Mouse (Mus musculus) kidney, postnatal 36 days (tissue): ENCODE measurements around the gene Fstl4.
"Not testable (repeated sequence)": the region's sequence is repeated elsewhere in the genome, so short reads cannot be mapped to it uniquely, and the experiment has no call there.

Source experiments
- DNase-seq, 2 experiments: peaks; one replicate each; pipeline ENCODE4 v3.0.0; 2021 to 2022; ENCODE audit warnings: mixed read lengths in 2 of 2

Fstl4 gene

DNA sequence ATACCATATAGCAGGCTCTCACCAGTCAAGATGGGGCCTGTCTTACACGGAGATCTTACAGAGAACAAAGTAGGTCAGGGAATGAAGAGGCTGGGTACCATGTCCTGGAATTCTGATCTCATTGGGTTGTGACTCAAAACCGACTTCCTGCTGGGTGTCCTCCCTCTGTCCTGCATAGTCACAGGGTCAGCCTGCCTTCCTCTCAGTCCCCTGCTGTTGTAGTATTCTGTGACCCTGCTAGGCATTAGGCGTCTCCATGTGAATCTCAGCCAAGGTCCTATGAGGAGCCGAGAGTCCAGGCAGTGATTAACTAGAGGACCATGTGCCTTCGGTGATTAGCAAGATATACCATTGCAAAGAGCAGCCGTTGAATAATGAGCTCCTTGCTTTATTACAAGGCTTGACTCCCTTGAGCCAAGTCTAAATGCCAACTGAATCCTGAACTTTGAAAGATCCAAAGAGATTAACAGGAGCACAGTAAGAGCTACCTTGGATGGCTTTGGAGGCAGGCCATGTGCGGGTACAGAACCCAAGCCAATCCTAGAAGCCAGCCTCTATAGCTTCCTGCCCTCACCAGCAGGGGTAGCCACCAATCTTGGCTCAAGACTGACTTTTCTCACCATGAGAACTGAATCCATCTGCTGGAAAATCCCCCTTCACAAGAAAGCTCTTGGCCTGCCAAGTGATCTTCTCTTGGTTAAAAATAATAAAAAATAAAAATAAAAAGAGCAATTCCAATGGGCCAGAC is 264.2 kb downstream of the Fstl4 start:
- no peak for DNase-seq

DNA sequence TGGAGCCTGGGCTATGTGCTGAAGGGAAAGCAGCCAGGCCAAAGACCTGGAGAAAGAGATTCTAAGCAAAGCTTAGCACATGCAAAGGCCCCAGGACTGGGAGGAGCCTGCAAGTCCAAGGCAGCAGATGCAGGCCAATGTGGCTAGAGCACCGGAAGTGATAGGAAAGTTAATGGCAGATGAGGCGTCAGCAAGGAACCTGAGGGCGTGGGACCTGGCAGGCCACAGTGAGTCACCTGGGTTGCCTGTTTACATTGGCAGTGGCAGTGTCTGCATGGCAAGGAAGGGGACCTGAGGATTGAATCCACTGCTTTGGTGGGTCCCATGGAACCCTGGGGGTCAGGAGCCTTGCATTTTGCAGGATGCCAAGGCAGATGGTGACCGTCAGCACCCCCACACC is 267.3 kb downstream of the Fstl4 start:
- DNase-seq = no peak

DNA sequence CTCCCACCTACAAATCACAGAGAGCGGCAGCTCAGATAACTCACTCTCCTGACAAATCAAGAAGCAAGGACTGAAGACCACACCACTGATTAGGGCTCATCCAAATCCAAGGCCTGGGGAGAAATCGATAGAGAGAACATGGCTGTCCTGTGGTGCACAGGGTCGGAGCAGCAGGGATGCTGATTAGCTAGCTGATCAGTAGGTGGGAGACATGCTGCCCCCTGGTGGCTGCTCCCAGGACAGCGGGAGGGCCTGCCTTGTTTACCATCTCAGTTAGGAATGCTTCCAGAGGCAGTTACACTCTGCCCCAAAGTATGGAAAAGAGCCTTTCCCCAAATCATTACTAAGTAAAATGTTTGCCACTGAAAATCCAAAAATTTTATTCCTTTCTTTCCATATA is 267.9 kb downstream of the Fstl4 start:
- peak; percentile 74 to 90 for DNase-seq

DNA sequence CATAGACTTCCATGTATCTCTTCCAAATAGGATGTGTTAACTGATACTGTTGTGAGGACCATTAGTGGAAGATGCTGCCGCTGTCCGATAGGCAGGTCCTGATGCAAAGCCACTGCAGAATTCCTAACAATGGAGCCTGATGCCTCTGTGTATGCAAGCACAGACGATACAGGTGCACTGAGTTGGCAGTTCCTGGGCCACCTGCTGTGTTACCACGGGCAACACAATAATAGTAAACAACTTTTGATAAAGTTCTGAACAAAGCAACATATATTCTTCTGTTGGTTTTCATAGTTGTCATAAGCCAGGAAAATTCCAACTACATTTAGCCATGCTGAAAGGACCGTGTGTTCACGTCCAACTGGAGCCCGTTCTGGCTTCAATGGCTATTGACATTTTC is 271.0 kb downstream of the Fstl4 start:
- DNase-seq = no peak

DNA sequence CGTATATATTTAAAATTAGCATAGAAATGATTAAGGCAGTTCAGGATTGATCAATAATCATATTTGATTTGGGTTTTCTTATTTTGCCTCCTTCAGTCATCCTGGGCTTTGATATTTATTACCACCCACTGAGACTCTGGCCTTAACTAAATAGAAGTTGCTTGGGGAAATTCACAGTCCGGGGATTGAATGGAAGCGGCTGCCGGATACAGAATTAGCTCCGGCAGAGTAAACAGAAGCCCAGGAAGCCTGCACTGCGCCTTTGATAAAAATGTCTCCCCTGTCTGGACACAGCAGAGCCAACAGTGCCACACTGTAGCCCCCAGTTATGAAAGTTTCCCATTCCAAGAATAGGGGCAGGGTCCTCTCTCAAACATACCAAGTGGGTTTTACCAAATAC is 282.4 kb downstream of the Fstl4 start:
- DNase-seq = no peak

DNA sequence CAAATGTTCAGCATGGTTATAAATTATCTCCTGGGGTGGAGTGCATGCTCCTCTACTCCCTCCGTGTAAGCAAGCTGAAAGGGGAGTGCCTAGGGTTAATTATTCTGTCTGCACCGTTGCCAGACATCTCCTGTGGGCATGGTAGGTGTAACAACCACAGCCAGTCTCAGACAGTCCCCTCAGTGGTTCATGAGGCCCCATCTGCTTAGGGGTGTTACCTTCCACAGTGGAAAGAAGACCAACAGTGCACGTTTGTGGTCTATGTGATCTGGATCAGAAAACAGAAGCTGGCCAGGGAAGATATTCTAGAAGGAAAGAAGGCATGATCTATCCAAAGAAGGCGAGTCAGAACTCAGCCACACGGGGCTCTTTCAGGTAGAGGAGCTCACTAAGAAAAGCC is 289.7 kb downstream of the Fstl4 start:
- no peak for DNase-seq

DNA sequence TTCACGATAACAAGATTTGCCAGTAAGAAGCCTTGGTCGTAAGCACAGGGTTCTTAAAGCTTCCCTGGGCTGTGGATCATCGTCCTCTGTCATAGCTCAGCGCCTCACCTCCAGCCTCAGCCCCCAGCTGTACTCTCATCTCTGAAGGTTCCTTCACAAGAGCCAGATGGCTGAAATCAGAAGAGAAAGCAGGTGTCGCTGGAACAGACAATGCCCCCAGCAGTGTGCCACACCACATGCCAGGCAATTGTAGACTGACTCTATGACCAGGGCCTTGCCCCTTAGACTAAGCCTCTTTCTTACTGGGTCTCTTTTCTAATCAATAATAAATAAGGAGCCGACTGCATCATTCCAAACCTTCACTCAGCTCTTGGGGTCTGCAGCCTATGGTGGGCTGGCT is 291.5 kb downstream of the Fstl4 start:
- no peak for DNase-seq

DNA sequence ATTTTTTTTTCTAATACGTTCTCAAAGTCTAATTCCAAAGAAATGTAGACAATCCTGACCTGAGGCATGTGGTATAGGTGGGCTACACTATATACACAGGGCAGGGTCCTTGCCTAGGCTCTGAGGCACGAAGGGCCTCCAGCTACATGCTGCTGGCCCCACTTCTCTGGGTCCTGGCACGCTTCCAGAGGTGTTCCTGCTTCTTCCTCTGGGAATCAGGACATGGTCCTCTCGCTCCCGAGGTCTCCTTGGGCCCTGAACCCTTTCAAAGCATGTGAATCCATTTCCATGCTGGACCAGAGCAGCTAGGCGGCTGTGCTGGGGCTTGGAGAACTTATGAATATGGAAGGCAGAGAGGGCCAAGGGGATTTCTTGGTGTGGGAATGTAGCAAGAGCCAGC is 292.3 kb downstream of the Fstl4 start:
- peak in 1 of 2 experiments; percentile 11 for DNase-seq

DNA sequence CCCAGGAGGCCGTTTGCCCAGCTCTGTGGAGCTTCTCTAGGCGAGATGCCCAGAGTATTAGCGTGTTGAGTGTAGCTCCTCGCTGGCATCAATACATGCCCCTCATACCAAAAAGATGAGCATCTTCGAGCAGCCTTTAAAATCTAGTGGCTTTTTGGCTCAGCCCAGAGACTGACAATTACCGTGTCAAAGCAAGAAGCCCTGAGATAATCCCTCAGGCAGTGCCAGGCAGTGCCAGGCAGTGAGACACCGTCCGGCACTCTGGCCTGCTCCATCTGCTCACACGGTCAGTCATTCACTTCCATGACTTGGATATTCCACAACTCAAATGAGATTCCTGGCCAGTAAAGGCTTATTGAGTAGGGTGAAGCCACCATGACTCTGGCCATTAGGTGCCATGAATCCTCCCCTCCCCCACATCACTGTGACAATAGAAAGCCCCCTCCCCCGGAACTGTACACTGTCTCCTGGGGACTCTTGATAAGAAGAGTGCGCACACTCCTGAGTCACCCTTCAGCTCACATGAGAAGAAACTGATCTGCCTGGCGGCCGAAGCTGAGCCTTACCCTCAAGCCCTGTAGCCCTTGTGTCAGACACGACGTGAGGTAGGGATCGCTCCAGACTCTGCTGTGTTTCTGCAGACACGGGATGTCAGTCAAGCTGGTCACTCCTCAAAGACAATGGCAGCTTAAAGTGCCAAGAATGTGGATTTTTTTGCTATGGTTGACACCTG is 293.6 kb downstream of the Fstl4 start:
- no peak for DNase-seq

DNA sequence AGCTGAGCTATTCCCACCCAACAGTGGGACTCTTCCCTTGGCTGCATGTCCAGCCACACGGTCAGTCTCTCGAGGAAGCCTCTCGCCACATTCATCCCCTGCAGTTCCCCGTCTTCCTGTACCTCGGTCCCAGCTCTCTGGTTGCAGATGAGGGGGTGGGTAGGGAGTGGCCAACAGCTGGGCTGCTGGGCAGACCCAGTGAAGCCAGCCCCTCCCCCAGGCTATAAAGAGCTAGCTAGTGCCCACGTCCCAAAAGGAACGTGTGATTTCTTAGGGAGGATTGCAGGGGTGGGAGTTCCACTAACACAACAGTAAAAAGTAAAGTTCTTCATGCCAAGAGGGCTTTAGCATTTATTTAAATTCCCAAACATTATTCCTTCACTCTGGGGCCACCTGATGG is 294.1 kb downstream of the Fstl4 start:
- no peak for DNase-seq

DNA sequence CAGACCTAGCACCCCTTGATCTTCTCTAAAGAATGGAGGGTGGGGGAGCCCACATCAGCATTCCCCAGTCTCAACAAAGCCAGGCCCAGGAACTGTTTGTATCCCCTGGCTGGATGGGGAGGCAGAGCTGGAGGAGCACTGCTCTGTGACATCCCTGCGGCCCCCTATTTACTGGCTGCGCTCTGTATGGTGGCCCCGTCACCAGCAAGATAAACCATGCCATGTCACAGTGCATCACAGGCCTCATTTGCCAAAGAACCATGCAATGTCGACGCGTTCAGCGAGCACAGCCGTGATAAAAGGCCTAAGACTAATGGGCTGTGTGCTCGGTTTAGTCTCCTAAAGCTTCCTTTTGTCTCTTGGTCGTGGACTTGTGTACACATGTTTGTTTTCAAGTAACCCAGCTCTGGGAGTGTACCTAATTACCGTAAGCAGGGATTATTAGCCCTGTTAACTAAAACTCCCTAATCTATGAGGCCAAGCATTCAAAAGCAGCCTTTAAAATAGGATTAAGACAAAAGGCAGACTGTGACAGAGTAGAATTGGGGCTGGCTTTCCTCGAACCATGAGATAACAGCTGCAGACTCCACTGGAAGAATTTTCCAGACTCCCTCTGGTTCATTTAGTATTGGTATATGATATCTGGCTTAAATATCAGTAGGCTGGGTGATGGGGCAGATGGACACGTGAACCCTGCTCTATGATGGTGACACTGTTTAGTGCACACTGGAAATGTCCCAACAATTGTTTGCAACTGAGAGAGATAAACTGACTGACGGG is 303.5 kb downstream of the Fstl4 start:
- DNase-seq = no peak

DNA sequence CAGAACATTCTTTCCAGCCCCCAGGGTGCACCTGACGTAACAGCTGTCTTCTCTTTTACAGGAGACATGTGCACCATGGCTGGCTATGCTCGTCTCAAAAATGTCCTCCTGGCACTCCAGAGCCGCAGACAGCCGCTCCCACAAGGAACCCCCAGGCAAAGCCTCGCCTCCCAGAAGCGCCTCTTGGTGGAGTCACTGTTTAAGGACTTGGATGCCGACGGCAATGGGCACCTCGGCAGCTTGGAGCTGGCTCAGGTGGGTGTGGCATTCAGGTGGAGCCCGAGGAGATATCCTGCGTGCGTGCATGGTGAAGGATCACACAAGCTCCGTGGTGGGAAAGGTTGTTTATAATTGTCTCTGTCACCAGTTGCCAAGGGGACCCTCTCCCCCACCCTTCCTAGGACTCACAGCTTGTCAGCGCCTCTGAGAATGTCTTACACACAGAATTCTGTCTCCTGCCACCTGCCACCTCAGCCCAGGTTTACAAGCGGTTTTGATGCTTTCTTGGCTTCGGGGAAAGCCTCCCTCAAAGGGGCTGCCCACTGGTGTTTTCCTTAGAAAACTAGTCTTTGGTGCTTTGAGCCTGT is 304.1 kb downstream of the Fstl4 start:
- DNase-seq = no peak

DNA sequence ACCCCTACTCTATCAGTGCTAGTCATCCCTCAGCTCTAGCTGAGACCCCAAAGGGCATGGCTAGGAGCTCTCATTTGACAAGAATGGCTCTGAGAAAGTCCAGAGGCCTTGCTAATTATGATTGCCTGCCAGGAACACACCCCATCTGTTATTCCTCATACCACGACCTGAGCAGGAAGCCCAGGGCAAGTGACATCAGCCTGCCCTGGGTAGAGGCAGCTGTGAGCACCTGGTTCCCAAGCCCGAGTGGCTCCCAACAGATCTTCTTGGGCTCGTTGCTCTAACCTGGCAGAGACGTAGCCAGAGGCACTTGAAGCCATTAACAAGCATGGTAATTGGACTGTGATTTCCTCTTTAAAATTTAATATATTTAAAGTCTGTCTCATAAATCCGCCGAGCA is 305.3 kb downstream of the Fstl4 start:
- DNase-seq = no peak

DNA sequence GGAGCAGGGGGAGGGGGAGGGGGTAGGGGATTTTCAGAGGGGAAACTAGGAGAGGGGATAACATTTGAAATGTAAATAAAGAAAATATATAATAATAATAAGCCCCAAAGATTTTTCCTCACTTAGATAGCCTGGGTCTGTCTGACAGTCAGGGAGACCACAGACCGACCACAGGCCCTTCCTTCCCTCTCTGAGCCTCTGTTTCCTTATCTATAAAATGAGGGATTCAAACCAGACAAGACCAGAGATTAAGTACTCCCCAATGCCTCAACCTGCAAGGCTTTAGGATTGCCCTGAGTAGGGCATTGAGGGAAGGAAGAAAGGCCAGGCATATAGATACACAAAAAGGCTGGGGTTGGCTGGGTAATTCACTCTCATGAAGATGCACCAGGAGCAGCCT is 307.2 kb downstream of the Fstl4 start:
- DNase-seq = no peak

DNA sequence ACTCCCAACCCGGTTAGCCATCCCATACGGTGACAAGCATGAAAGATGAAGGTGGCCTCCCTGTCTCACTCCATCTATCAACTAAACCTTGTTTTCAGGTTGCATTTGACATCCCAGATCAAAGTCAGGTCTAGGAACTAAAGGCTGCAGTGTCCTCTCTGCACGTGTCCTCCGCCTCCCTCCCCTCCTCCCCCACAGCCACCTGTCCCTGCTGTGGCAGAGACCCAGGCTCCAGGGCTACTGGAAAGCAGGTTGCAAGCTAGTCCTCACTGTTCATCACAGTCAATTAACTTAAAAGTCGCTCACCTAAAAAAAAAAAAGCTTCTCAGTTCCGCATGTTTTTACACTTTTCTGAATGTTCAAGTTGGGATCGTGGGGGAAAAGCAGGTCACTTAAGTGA is 313.2 kb downstream of the Fstl4 start:
- no peak for DNase-seq

DNA sequence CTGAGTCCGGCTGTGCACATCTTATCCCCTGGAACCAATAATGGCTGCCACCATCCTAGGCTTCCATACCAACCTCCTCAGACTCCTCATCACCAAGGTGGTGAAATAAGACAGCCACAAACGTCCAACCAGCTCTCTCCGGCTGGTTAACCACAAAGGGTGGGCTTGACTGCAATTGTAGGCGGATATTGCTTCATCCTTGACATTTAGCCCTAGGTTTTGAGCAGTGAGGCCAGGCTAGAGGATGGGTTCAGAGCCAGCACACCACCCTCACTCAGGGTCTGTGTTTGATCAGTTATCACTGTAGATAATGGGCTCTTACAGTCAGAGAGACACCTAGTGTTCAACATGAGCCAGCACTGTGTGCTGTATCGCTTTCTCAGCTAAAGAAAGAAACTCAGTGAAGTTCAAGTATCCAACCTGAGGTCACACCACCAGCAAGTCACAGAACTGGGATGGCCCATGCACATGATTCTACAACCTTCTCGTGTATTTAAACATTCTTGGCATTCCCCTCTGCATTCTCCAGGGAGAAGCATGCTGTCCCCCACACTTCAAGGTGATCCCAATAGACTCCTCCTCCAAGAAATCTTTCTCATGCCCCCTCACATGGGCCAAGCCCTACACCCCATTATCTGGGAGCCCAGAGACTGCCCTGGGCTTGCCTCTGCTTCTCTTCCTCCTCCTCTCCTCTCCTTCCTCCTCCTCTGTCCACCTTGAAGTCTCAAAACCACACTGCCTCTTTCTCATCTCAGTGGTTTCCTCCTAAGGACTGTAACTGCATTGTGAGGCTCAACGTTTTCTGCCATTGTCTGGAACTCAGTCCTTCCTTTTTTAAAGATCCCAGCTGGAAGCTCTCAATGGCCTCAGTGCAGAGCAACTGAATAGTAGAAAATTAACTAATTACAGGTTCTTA is 314.2 kb downstream of the Fstl4 start:
- DNase-seq = no peak

DNA sequence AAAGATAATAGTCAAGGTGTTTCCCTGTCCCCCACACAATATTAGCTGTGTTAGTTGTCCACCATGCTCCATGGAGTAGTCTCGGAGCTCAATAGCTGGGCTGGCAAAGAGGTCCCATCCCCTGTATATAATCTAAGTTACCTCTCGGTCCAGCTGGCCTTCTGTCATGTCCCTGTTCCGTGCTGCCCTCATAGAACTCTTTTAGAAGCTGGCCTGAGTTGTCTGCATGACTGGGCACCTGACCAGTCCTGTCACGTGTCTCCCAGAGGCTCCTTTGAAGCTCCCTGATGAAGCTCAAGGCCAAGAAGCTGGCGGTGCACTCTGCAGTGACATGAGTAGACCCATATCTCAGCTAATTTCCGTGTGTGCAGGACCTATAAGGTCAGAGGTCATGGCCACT is 316.9 kb downstream of the Fstl4 start:
- DNase-seq = peak in 1 of 2 experiments; percentile 27

DNA sequence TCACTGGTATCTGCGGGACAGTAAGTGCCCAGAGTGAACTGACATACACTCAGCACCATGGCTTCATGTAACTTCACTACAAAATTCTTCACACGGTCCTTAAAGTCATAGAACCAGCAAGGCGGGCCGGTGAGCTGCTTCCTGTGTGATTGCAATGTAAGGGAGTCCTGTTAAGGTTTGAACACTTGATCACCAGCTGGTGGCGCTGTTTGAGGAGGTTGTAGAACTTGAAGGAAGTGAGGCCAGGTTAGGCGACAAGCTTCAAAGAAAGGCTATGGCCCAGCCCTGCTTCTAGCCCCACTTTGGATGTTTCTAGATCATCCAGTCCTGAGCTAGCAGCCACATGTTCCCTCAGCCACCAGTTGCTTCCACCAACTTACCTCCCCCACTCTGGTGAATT is 320.9 kb downstream of the Fstl4 start:
- DNase-seq = peak in 1 of 2 experiments; percentile 68

DNA sequence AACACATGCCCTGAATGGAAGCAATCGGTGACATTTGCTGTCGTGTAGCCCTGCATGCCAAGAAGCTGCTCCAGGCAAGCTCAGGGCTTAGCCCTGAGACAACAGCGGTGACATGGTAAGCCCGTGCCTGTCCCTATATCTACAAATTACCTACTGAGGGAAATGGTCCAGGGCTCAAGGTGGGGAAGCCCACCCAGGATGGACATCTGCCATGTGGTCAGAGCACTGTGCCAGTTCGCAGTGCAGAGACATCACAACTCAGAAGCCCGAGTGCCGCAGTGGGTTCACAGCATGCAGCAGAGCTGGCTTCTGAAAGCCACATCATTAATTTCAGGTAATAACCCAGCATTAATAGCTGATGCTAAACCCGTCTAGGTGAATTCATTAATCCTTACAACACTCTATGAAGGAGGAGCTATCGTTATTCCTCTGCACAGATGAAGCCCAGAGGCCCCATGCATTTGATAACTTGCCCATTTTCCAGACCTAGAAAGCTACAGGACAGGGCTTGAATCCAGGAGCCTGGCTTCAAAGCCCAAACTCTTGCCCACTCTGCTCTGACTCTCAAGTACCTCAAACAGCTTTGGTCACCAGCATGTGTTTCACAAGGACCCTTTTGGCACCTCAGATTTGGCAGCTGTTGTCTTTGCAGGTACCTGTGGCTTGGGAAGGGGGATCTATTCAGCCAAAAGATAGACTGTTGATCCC is 321.6 kb downstream of the Fstl4 start:
- no peak for DNase-seq

DNA sequence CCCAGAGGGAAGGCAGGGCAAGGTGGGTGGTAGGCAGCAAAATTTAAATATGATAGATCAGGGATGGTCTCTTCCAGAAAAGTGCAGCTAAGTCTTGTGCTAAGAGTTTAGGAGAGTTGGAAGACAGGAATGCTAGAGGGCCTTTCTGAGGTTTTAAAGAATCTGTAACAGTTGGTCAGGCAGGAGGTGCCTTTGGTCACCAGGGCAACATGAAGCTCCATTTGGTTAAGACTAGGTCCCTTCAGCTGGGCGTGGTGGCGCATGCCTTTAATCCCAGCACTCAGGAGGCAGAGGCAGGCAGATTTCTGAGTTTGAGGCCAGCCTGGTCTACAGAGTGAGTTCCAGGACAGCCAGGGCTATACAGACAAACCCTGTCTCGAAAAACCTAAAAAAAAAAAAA is 323.5 kb downstream of the Fstl4 start:
- DNase-seq = not testable (repeated sequence)

DNA sequence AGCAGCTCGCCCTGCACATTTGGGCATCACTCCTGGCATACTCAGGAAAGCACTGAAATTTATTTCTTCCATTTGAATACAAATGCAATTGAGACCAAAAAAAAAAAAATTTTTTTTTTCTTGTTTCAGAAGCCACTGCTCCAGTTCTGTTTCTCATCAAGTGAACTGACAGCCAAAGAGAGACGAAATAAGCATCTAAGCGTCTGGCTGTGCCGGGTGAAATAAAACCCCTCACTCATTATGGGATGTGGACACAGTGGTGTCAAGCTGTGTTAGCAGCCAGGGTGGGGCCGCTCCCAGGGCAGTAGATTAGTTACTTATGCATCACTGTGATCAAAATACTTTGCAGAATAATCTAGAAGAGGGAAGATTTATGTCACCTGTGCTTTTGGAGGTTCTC is 327.2 kb downstream of the Fstl4 start:
- DNase-seq = no peak

DNA sequence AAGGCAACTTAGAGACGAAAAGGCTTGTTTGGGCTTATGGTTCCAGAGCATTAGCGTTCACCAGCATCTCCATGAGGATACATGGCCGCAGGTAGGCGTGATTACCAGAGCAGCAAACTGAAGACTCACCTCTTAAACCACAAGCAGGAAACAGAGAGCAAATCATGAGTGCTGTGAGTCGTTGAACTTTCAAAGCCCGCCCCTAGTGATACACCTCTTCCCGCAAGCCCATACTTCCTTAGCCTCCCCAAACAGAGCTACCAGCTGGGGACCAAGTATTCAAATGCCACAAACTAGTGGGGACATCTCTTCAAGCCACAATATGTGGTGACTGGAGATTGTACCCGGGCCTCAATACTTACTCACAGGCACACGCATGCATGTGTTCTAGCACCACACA is 332.4 kb downstream of the Fstl4 start:
- DNase-seq = no peak
